Mouse (Mus musculus) spleen, adult 10 weeks (tissue): ENCODE results near the gene Dcp1b. TPM values are rescaled to one million over a fixed set of nuclear protein-coding genes. Genes with fewer than 3 reads are reported as not detected.

Experiments used
- polyA plus RNA-seq: library from polyadenylated mRNA; stranded (reverse); fragments of 350-450 nt; fragmentation: Illumina TruSeq; extraction: RNeasy Lipid Tissue Mini Kit (QIAGEN cat#74804); gene quantifications from one replicate; pipeline ENCODE4 v1.2.3, GENCODE M21; 2015; ENCODE audit warnings: low replicate concordance; ENCODE audit not compliant: insufficient read depth

Gene Dcp1b
- polyA plus RNA-seq: 16.5 TPM

GRCm38 (mm10) chr6:119175078-119175853 is at the start of gene Dcp1b:
Gene Dcp1b (plus strand): TSS chr6:119175253.

DNA sequence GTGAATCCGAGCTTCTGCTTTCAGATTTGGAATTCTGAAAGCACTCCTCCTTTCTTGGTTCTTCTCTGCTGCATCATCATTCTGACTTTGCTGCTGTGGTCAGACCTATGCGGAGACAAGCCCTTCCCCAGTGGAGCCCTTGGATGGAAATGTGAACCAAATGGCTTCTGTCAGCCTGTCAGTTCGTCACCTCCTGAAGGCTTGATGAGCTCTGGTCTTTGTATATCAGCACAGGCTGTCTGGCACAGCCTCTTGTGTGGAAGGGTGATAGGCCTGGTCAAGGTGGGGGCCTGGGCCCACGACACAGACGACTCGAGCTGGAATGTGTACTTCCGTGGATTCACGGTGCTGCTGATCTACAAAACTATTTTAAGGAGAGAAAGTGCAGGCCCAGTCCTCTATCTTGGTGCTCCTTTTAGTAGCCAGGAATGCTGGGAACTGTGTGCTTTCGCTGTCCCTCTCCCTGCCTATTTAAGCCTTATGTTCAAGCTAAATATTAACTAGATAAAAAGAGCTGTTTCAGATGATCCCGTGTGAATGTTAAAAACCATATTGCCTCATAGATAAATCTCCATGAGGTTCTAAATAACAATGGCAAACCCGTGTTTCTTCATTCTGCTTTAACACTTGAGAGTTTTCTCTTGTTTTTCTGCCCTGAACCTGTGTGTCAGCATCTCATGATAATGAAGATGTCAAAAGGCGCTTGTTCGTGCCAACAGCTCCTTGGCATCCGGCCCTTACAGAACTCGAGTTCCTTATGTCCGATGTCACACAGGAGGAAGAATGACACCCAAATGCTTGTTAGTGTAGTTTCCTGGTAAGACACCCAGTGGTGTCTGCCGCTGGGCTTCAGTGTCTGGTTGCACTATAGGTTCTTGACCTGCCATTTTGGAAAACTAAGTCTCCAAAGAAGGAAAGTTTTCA is 21.6 kb downstream of the Dcp1b start, which contains the start of gene Cacna1c:
Gene Cacna1c, minus strand, starts transcription at position 37 of the 924 bp plus-strand sequence.

GRCm38 (mm10) chr6:119236241-119236640 is 61.2 kb downstream of the Dcp1b start, which contains the start of gene Cacna2d4:
Gene Cacna2d4 (plus strand): TSS chr6:119236526.

Other genes starting within 250 kb of the Dcp1b start
- 3.1 TPM for gene Cacna1c, start 21.2 kb downstream of the Dcp1b start, polyA plus RNA-seq
- 2.0 TPM for gene Cacna2d4, start 61.3 kb downstream of the Dcp1b start, polyA plus RNA-seq
- gene Lrtm2, start 155.5 kb downstream of the Dcp1b start, polyA plus RNA-seq: 0.36 TPM
- gene Adipor2, start 242.5 kb downstream of the Dcp1b start, polyA plus RNA-seq: 59.8 TPM